Mouse (Mus musculus) embryonic fibroblast, embryonic 13.5 days (primary cell): Measurements from ENCODE around the gene Sycp2l.

Experiments
- CTCF ChIP-seq: IDR thresholded peaks from 2 replicates; pipeline ENCODE4 v1.5.1; 2011; ENCODE audit warnings: mild to moderate bottlenecking, control low read depth, low read length, moderate library complexity, borderline replicate concordance; ENCODE audit not compliant: insufficient read depth
- POLR2A ChIP-seq: IDR thresholded peaks from 2 replicates; pipeline ENCODE4 v1.6.1; 2011; ENCODE audit warnings: low read depth, mild to moderate bottlenecking, control low read depth, low read length, moderate library complexity

DNA sequence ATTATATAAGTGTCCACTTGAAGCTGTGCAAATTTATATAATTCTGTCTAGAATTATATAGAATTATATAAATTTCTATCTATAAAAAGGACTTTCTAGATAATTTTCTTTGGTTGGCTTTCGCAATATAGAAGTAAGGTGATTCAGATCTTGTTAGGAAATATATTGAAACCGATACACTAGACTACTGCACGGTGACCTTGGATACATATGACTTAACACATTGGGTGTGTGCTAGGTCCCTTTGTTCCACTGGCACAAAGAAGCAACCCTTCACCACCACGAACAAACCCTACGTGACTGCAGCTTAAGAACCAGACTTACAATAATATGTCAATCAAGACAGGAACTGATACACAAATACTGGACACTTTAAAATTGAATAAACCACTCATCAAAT is 34.2 kb upstream of the Sycp2l start:
- TF ChIP-seq CTCF: no peak
- no peak for TF ChIP-seq POLR2A
